Mouse (Mus musculus) MEL-GATA-1-ER (cell line): Measurements from ENCODE around the gene Tmem190.
"Not testable (repeated sequence)": the region's sequence is repeated elsewhere in the genome, so short reads cannot be mapped to it uniquely, and the experiment has no call there.

Experiments
- DNase-seq: peaks from one replicate; pipeline ENCODE4 v3.0.0-alpha.2; 2012; ENCODE audit warnings: low read depth; ENCODE audit errors: extremely low read depth

The Tmem190 gene

GRCm38 (mm10) chr7:4776131-4776530 is 6.6 kb upstream of the Tmem190 start:
- DNase-seq: no peak

- no peak for DNase-seq
These were observed 5.6 kb upstream of the Tmem190 start for GRCm38 (mm10) chr7:4776861-4777830.

- DNase-seq: no peak
These were observed 4.7 kb upstream of the Tmem190 start for GRCm38 (mm10) chr7:4777851-4778637.

- DNase-seq: no peak
These were observed 2.8 kb upstream of the Tmem190 start for GRCm38 (mm10) chr7:4779921-4780320.

- no peak for DNase-seq
These were observed 607 bp upstream of the Tmem190 start for GRCm38 (mm10) chr7:4782130-4782529.

GRCm38 (mm10) chr7:4783667-4784268 is 1.0 kb downstream of the Tmem190 start:
- DNase-seq: no peak

- DNase-seq: peak; percentile 82
These were observed 6.0 kb downstream of the Tmem190 start for GRCm38 (mm10) chr7:4788499-4789435.

- no peak for DNase-seq
These were observed 6.7 kb downstream of the Tmem190 start, which contains the start of gene Tmem238 for GRCm38 (mm10) chr7:4789436-4789935. Tmem238 (minus strand) TSS chr7:4789656.

- DNase-seq: peak; percentile 90
These were observed 9.8 kb downstream of the Tmem190 start, which contains the start of gene Rpl28 for GRCm38 (mm10) chr7:4792278-4793212. Rpl28 (plus strand) TSS chr7:4792874.

- not testable (repeated sequence) for DNase-seq
These were observed 10.5 kb downstream of the Tmem190 start for GRCm38 (mm10) chr7:4793248-4793647.

GRCm38 (mm10) chr7:4793674-4794073 is 10.9 kb downstream of the Tmem190 start:
- DNase-seq: no peak

GRCm38 (mm10) chr7:4794631-4795168 is 12.0 kb downstream of the Tmem190 start:
- DNase-seq: no peak

GRCm38 (mm10) chr7:4795767-4796433 is 13.2 kb downstream of the Tmem190 start:
- no peak for DNase-seq

- no peak for DNase-seq
These were observed 19.5 kb downstream of the Tmem190 start for GRCm38 (mm10) chr7:4802247-4802646.

GRCm38 (mm10) chr7:4806716-4807115 is 24.0 kb downstream of the Tmem190 start:
- DNase-seq: peak; percentile 58

- not testable (repeated sequence) for DNase-seq
These were observed 28.4 kb downstream of the Tmem190 start for GRCm38 (mm10) chr7:4811131-4811530.

GRCm38 (mm10) chr7:4811842-4812302 is 29.1 kb downstream of the Tmem190 start:
- no peak for DNase-seq
